Mouse (Mus musculus): ENCODE results near the gene Clasp1. TPM values are rescaled to one million over a fixed set of nuclear protein-coding genes. Genes with fewer than 3 reads are reported as not detected.

Clasp1 gene
- polyA plus RNA-seq, 1 experiment from 2014 or later: 12.1 TPM

Other genes starting within 250 kb of the Clasp1 start
- 0.02 and 0.03 TPM in 2 replicates for gene Gm29106, start 212.5 kb upstream of the Clasp1 start, polyA plus RNA-seq (2015; fragmentation: Nextera tagmentation; extraction: Ambion mirVana)
- 201 and 248 TPM in 2 replicates for gene Tsn, start 77.3 kb upstream of the Clasp1 start, polyA plus RNA-seq (2015; fragmentation: Nextera tagmentation; extraction: Ambion mirVana)
- gene Nifk, start 67.2 kb upstream of the Clasp1 start, polyA plus RNA-seq (2015; fragmentation: Nextera tagmentation; extraction: Ambion mirVana): 67.2 and 84.2 TPM in 2 replicates
- 0.54 and 0.92 TPM in 2 replicates for gene Tfcp2l1, start 238.9 kb downstream of the Clasp1 start, polyA plus RNA-seq (2015; fragmentation: Nextera tagmentation; extraction: Ambion mirVana)

All from liver, embryonic 13.5 days (tissue).